Mouse (Mus musculus) embryonic facial prominence, embryonic 10.5 days (tissue): ENCODE data around the gene Slit3. TPM values are rescaled to one million over a fixed set of nuclear protein-coding genes. Genes with fewer than 3 reads are reported as not detected.

Source experiments
- DNase-seq: peaks from one replicate; pipeline ENCODE4 v3.0.0-alpha.2; 2017; ENCODE audit warnings: low spot score
- H3K27ac ChIP-seq: fragments of 300-500 bp; sonication (generic); replicated peaks from 2 replicates; pipeline ENCODE4 v1.5.1; 2016; ENCODE audit warnings: mild to moderate bottlenecking
- H3K27me3 ChIP-seq: fragments of 300-500 bp; sonication (generic); replicated peaks from 2 replicates; pipeline ENCODE4 v1.6.1; 2016; ENCODE audit warnings: low read depth, mild to moderate bottlenecking; ENCODE audit not compliant: poor library complexity, severe bottlenecking
- H3K36me3 ChIP-seq: fragments of 300-500 bp; sonication (generic); replicated peaks from 2 replicates; pipeline ENCODE4 v1.6.1; 2016; ENCODE audit warnings: mild to moderate bottlenecking, moderate library complexity
- H3K4me1 ChIP-seq: fragments of 300-500 bp; sonication (generic); 2 replicates; pipeline ENCODE4 v1.6.1; 2016
- H3K4me3 ChIP-seq: fragments of 300-500 bp; sonication (generic); 2 replicates; pipeline ENCODE4 v1.5.1; 2016; ENCODE audit warnings: mild to moderate bottlenecking, moderate library complexity
- H3K9me3 ChIP-seq: fragments of 300-500 bp; sonication (generic); 2 replicates; pipeline ENCODE4 v1.6.1; 2016; ENCODE audit warnings: mild to moderate bottlenecking
- WGBS: fragments of 180-500 bp; shearing (Covaris S2); methylation state at CpG from one replicate; pipeline ENCODE4 v1.1.7; 2016; 5-methylcytosine and 5-hydroxymethylcytosine counted together
- polyA plus RNA-seq: library from polyadenylated mRNA; unstranded; fragments of >200 nt; fragmentation: Nextera tagmentation; extraction: Ambion mirVana; gene quantifications from 2 replicates; pipeline ENCODE4 v1.2.1, GENCODE M21; 2016

Slit3 gene
- polyA plus RNA-seq, 1 experiment from 2014 or later = 12.6 TPM

DNA sequence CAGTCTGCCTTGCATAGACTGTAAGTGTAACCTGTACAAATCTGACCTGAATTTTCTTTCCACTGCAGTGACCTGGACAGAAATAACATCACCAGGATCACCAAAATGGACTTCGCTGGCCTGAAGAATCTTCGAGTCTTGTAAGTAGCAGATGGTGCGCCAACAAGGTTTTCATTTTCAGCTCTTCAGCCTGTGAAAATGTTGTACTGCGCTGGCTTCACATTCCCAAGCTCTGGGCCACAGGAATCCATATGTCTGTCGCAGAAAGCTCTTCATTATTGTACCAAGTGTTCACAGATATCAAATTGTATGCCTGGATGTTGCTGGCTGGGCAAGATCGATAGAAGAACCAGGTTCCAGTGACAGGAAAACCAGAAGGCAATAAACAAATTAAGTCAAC, 50.5 kb downstream of the Slit3 start:
- H3K9me3 ChIP-seq = no peaks in the 10 kb centered on the region; the same call in 1 of the 2 replicates
- 91% methylated on average over 6 of the region's 6 CpGs for WGBS
- no peak for DNase-seq
- H3K36me3 ChIP-seq = peaks cover 16% of the 10 kb centered on the region; the same call in 1 of the 2 replicates
- H3K4me1 ChIP-seq = 0 out of 2 replicates have a peak, but pooled peaks cover 5% of the 10 kb centered on the region
- H3K27ac ChIP-seq = no peak overlapping the region
- no peak overlapping the region for H3K4me3 ChIP-seq
- no peaks in the 10 kb centered on the region for H3K27me3 ChIP-seq

DNA sequence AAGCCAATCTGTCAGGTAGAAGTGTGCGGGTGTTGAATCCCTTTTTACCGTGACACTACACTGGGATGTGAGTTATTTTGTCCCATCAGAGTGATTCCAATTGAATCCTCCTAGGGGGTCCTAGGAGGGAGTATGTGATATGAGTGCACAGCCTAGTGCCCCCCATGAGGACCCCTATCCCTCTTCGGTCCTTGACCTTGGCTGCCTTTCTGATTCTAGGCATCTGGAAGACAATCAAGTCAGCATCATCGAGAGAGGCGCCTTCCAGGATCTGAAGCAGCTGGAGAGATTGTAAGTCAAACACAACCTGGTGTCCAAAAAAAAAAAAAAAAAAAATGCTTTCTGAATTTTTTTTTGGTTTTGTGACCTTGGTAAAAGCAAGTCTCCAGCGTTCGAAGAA, 56.5 kb downstream of the Slit3 start:
- 87% methylated on average over 7 of the region's 7 CpGs for WGBS
- Histone ChIP-seq H3K27me3 (no peaks in the 10 kb centered on the region), H3K4me3 (no peak overlapping the region), H3K4me1 (peaks cover 15% of the 10 kb centered on the region), H3K9me3 (no peaks in the 10 kb centered on the region), H3K27ac (no peak overlapping the region), H3K36me3 (peaks cover 6% of the 10 kb centered on the region; the same call in 1 of the 2 replicates)
- no peak for DNase-seq

DNA sequence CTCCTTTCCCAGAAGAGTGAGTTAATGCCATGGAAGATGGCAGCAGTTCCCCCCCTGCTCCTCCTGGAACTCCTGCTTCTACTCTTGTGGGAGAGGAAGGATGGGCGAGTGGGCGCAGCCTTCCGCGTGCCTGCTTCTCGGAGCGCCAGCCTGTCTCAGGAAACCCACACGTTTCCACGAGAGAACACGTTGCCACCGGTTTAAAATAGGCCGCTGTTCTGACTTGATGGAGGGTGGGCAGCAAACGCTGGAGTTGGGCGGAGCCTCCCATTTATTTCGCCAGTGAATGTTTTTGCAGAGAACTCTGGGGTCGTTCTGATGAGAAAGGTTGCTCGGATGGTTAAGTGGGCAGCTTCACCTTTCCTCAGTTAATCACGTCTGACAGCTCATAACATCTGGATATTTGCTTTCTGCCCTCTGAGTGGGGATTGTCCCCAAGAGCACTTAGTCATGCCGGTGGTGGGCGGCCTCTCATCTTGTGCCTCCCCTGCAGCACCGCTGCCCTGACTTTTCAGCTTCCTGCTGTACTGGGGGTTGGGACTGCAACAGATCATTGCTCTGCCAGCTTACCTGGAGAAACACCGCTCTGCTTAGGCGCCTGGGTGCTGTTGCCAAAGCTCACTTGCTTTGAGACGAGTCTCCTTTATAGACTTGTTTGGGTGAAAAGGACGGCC, 57.3 kb downstream of the Slit3 start:
- no peaks in the 10 kb centered on the region for H3K36me3 ChIP-seq
- no peaks in the 10 kb centered on the region for H3K9me3 ChIP-seq
- WGBS = 47% methylated on average over 24 of the region's 24 CpGs
- H3K4me3 ChIP-seq = 0 out of 2 replicates have a peak overlapping the region, but pooled peaks have one; percentile 21
- H3K27me3 ChIP-seq = no peaks in the 10 kb centered on the region
- DNase-seq = peak; percentile 46
- peaks cover 15% of the 10 kb centered on the region for H3K4me1 ChIP-seq
- H3K27ac ChIP-seq = peak overlapping the region; percentile 37; the same call in 1 of the 2 replicates

DNA sequence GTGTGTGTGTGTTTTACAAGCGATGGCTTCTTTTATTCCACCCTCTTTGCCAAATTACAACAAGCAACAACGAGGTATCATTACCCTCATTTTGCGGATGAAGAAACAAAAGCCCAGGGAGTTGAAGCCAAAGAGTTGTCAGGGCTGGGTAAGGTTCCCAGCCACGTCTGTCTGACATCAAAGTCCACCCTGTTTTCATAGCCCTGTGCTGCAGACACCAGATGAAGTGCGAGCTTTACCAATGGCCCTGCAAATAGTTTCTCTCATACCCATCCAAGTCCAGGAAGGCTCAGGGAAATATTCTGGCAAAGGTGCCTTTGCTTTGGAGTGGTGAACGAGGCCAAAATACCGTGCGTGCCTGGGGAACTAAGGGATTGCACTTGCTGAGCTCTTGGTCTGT, 58.3 kb downstream of the Slit3 start:
- Histone ChIP-seq H3K4me3 (no peak overlapping the region), H3K27ac (no peak overlapping the region), H3K36me3 (no peaks in the 10 kb centered on the region), H3K9me3 (no peaks in the 10 kb centered on the region), H3K4me1 (peaks cover 15% of the 10 kb centered on the region), H3K27me3 (no peaks in the 10 kb centered on the region)
- 70% methylated on average over 8 of the region's 8 CpGs for WGBS
- DNase-seq = no peak

DNA sequence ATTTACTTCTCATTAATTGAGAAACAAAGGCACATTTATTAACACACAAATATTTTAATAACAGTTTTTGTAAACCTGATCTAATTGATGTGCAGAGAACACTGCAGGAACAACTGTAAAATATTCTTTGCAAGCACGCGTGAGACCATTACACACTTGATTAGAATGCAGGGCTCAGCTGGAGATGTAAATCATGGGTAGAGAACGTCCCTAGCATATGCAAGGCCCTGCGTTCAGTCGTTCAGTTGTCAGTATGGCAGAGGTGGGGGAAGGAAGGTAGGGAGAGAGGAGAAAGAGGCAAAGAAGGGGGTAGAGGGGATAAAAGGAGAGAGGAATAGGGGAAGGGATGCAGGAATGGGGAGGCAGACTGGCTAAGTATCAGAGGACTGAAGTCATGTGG, 61.9 kb downstream of the Slit3 start:
- Histone ChIP-seq H3K27ac (no peak overlapping the region), H3K4me3 (no peak overlapping the region), H3K4me1 (peaks cover 14% of the 10 kb centered on the region), H3K9me3 (no peaks in the 10 kb centered on the region), H3K27me3 (no peaks in the 10 kb centered on the region), H3K36me3 (peaks cover 8% of the 10 kb centered on the region)
- DNase-seq = no peak
- 82% methylated on average over 5 of the region's 5 CpGs for WGBS

DNA sequence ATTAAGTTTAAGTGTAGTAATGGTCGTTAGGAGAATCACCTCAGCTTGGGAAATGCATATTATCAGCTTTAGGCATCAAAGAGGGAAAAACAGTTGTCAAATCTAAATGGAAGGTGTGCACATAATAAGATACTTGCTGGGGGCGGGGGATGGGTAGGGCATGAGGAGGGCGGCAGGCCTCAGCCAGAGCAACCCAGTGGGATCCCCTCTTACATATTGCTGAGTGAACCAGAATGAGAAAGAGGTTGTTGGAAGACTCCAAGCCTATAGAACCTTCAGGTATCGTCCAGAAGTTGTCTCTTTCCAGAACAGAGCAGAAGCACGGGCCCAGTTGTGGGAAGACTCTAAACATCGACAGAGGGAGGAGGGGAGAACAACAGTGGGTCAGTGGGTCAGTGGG, 73.8 kb downstream of the Slit3 start:
- Histone ChIP-seq H3K4me1 (peaks cover 11% of the 10 kb centered on the region), H3K27me3 (peaks cover under 1% of the 10 kb centered on the region; the same call in 1 of the 2 replicates), H3K9me3 (no peaks in the 10 kb centered on the region), H3K4me3 (no peak overlapping the region), H3K27ac (no peak overlapping the region), H3K36me3 (no peaks in the 10 kb centered on the region)
- no peak for DNase-seq
- WGBS = 78% methylated on average over 6 of the region's 6 CpGs

DNA sequence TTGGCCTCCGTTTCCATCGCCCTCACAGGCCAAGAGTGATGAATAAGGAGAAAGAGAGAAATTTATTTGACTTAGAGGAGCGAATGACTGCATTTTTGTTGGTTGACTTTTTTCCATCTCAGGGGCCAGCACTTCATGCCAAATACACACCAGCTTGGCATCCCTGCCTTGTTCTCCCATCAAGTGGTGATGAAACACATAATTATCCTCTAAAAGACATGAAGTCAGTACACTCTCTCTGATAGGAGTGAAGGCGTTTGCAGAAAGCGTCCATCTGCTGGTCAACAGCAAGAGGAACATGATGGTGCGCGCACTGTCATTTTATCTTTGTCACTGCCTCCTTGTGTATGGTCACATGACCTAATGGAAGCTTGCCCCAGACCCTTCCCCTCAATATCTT, 75.8 kb downstream of the Slit3 start:
- no peaks in the 10 kb centered on the region for H3K36me3 ChIP-seq
- no peak overlapping the region for H3K27ac ChIP-seq
- H3K4me3 ChIP-seq = no peak overlapping the region
- H3K9me3 ChIP-seq = no peaks in the 10 kb centered on the region
- DNase-seq = no peak
- peaks cover 12% of the 10 kb centered on the region for H3K4me1 ChIP-seq
- H3K27me3 ChIP-seq = peaks cover 8% of the 10 kb centered on the region; the same call in 1 of the 2 replicates
- 91% methylated on average over 7 of the region's 7 CpGs for WGBS

DNA sequence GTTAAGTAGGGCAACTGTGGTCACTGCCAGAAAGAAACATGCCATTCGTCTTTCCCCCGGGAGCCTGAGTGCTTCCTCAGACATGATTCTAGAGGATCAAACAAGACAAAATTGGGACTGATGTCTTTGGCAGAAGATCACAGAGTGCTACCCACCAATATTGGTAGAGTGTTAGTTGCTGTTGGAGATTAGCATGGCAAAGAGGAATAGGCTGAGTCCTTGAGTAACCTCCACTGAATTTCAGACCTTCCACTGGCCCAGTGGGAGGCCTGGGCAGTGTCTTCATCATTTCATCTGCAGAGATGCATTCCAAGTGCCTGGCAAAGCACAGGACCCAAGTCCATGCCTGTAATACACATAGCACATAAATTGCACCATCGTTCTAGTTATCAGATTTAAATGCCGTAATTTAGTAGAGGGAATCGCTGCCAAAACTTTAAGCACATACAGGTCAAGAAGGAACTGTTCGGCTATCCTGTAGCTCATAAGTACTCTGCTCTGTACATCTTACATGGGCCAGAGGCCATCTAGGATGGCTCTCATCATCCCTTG, 77.6 kb downstream of the Slit3 start:
- Histone ChIP-seq H3K27ac (no peak overlapping the region), H3K27me3 (peaks cover 8% of the 10 kb centered on the region; the same call in 1 of the 2 replicates), H3K9me3 (no peaks in the 10 kb centered on the region), H3K4me1 (peaks cover 22% of the 10 kb centered on the region), H3K4me3 (no peak overlapping the region), H3K36me3 (no peaks in the 10 kb centered on the region)
- DNase-seq = no peak
- 93% methylated on average over 6 of the region's 6 CpGs for WGBS

DNA sequence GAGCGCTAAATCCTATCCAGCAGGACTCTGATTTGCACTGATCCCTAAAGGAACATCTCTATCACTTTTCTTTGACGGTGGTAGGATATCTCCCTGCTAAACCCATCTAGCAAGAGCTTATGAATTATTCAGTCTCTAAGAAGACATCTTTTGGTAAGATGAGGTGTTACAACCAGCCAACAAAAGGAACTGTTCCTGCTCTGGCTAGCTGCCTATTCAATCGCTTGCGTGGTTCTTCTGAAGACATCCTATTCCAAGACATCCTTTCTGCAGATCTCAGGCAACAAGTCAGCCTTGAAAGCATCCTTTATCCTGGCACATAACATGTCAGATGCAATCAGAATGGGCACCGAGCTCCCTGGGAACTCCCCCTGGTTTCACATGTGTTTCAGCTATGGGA, 81.3 kb downstream of the Slit3 start:
- H3K27ac ChIP-seq = no peak overlapping the region
- peaks cover 30% of the 10 kb centered on the region for H3K4me1 ChIP-seq
- H3K27me3 ChIP-seq = peaks cover 8% of the 10 kb centered on the region; the same call in 1 of the 2 replicates
- no peaks in the 10 kb centered on the region for H3K9me3 ChIP-seq
- no peak for DNase-seq
- WGBS = 85% methylated on average over 5 of the region's 5 CpGs
- H3K4me3 ChIP-seq = no peak overlapping the region
- H3K36me3 ChIP-seq = no peaks in the 10 kb centered on the region

DNA sequence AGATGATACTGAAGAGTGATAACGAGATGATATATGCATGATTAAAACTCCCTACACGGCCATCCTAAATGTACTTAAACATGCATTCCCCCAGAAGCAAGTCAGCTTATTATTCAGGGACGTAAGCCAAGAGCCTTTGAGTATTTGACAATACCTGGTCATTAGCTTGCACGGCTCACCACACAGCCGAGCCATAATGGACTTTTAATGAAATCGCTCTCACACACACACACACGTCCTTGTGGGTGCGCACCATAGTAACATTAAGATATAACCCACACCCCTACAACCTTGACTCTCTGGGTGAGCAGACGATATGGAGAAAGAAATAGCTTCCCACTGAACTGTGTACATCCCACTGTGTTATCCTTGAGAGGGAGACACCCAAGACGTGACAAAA, 82.6 kb downstream of the Slit3 start:
- no peak overlapping the region for H3K27ac ChIP-seq
- H3K27me3 ChIP-seq = peaks cover 8% of the 10 kb centered on the region; the same call in 1 of the 2 replicates
- no peak for DNase-seq
- WGBS = 74% methylated on average over 10 of the region's 10 CpGs
- H3K4me1 ChIP-seq = peaks cover 27% of the 10 kb centered on the region
- no peak overlapping the region for H3K4me3 ChIP-seq
- no peaks in the 10 kb centered on the region for H3K9me3 ChIP-seq
- no peaks in the 10 kb centered on the region for H3K36me3 ChIP-seq

DNA sequence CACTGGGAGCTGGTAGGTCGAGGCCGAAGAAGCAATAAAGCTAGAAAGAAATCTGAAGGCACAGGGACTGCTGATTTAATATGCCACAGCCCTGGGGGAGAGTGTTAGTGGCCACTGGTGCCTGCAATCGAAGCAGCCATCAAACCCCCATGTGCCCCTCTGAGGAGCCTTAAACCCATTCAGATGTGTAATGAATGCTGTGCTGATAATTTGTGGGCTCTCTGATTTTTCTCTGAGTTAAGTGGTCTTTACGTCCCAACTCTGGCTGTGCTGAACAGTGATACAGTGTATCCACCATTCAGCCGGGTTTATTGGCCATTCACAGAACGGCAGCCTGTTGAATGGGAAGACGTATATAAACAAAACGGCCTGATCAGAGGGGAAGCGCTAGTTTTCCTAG, 83.1 kb downstream of the Slit3 start:
- Histone ChIP-seq H3K4me3 (no peak overlapping the region), H3K36me3 (no peaks in the 10 kb centered on the region), H3K9me3 (no peaks in the 10 kb centered on the region), H3K4me1 (peaks cover 27% of the 10 kb centered on the region), H3K27me3 (peaks cover 8% of the 10 kb centered on the region; the same call in 1 of the 2 replicates), H3K27ac (no peak overlapping the region)
- WGBS = 61% methylated on average over 9 of the region's 9 CpGs
- DNase-seq = no peak

DNA sequence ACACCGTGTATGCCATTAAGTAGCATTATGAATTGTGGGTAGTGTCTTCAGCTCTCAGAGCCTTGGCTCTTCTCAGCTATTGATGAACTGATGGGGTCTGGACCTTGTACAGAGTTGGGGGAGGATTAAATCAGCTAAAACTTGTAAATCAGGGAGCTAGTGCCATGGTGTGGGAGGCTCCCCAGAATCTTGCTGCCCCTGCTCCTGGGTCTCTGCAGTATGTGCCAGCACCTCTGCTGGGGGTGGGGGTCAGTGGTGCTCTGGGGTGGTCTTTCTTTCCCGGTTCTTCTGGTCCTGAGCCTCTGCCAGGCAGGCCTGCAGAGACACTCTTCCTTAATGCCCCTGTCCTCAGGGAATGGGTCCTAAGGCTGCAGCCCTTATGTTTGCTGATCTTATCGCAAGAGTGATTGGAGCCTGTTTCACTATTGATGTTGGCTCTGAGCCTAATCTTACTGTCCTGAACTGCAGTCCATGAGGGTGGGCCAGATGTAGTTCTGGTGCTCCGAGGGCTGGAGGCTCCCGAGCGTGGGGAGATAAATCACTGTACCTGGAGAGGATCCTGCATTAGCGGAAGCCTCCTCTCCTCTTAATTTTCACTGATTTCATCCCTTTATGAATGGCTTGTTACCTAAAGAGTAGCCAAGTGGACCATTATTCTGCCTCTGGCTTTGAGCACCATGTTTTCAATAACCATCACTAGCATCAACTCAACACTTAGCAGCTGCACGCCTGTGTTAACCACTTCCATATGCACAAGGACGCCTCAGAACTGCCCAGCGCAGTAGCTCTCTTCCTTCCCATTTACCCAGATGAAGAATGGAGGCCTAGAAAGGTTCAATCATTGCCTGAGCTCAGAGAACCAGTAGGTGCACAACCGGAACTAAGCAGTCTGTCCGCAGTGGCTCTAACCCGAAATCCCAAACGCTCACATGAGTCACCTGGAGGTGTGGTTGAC, 90.0 kb downstream of the Slit3 start:
- Histone ChIP-seq H3K36me3 (no peaks in the 10 kb centered on the region), H3K4me3 (no peak overlapping the region), H3K27ac (no peak overlapping the region), H3K9me3 (no peaks in the 10 kb centered on the region), H3K27me3 (no peaks in the 10 kb centered on the region), H3K4me1 (peaks cover 41% of the 10 kb centered on the region)
- no peak for DNase-seq
- WGBS = 68% methylated on average over 14 of the region's 14 CpGs
